Mouse (Mus musculus) fat pad, adult 2 months (tissue): ENCODE results near the gene Sf3b5.
A peak's percentile ranks its signal among the peaks of the same experiment; 100 is the strongest.
"Not testable (repeated sequence)": the region's sequence is repeated elsewhere in the genome, so short reads cannot be mapped to it uniquely, and the experiment has no call there.

Source experiments
- DNase-seq: peaks from one replicate; pipeline ENCODE4 v3.0.0-alpha.2; 2011; ENCODE audit warnings: low read depth, low spot score; ENCODE audit errors: extremely low read depth

Gene Sf3b5

GRCm38 (mm10) chr10:13007876-13008736 is 3.0 kb downstream of the Sf3b5 start:
- DNase-seq, result peak; percentile 88

GRCm38 (mm10) chr10:13008737-13009121 is 3.6 kb downstream of the Sf3b5 start:
- DNase-seq, result no peak

GRCm38 (mm10) chr10:13014026-13014425 is 8.9 kb downstream of the Sf3b5 start:
- DNase-seq, result no peak

GRCm38 (mm10) chr10:13016573-13016972 is 11.4 kb downstream of the Sf3b5 start:
- DNase-seq, result no peak

GRCm38 (mm10) chr10:13018510-13018909 is 13.4 kb downstream of the Sf3b5 start:
- no peak for DNase-seq

GRCm38 (mm10) chr10:13019026-13019425 is 13.9 kb downstream of the Sf3b5 start:
- DNase-seq, result no peak

GRCm38 (mm10) chr10:13022103-13022502 is 17.0 kb downstream of the Sf3b5 start:
- no peak for DNase-seq

GRCm38 (mm10) chr10:13023985-13024384 is 18.8 kb downstream of the Sf3b5 start:
- DNase-seq, result not testable (repeated sequence)

GRCm38 (mm10) chr10:13027702-13028101 is 22.6 kb downstream of the Sf3b5 start:
- DNase-seq, result no peak

GRCm38 (mm10) chr10:13028215-13028614 is 23.1 kb downstream of the Sf3b5 start:
- DNase-seq, result no peak

GRCm38 (mm10) chr10:13029416-13029815 is 24.3 kb downstream of the Sf3b5 start:
- no peak for DNase-seq

- DNase-seq, result no peak
Measured at GRCm38 (mm10) chr10:13035270-13035669, 30.1 kb downstream of the Sf3b5 start.

- DNase-seq, result no peak
Measured at GRCm38 (mm10) chr10:13039637-13040174, 34.6 kb downstream of the Sf3b5 start.

- no peak for DNase-seq
Measured at GRCm38 (mm10) chr10:13044659-13045058, 39.5 kb downstream of the Sf3b5 start.

- no peak for DNase-seq
Measured at GRCm38 (mm10) chr10:13047816-13048215, 42.7 kb downstream of the Sf3b5 start.

GRCm38 (mm10) chr10:13056863-13057381 is 51.8 kb downstream of the Sf3b5 start:
- no peak for DNase-seq
